Mouse (Mus musculus): ENCODE results near the gene Map3k9.

- TF ChIP-seq CTCF (IDR thresholded peaks at IDR 0.05; ENCODE audit: control insufficient read depth, insufficient read depth, insufficient replicate concordance, low read depth, low read length) (no peak), POLR2A (IDR thresholded peaks at IDR 0.05; ENCODE audit: control insufficient read depth, low read depth, low read length) (no peak)
Measured at GRCm38 (mm10) chr12:81808596-81808995, 27.6 kb upstream of the Map3k9 start.
